Mouse (Mus musculus) liver, embryonic 12.5 days (tissue): ENCODE results near the gene Zan. TPM values are rescaled to one million over a fixed set of nuclear protein-coding genes. Genes with fewer than 3 reads are reported as not detected.
A peak's percentile ranks its signal among the peaks of the same experiment; 100 is the strongest.

Source experiments
- ATAC-seq: fragments of 200-750 bp; cut with Nextera tagmentation; 2 replicates; pipeline ENCODE4 v1.8.0; 2017; ENCODE audit warnings: moderate number of reproducible peaks, mild to moderate bottlenecking, moderate library complexity
- H3K27ac ChIP-seq: fragments of 300-500 bp; sonication (generic); 2 replicates; pipeline ENCODE4 v1.5.1; 2016; ENCODE audit warnings: mild to moderate bottlenecking
- H3K27me3 ChIP-seq: fragments of 300-500 bp; sonication (generic); replicated peaks from 2 replicates; pipeline ENCODE4 v1.6.1; 2016; ENCODE audit warnings: mild to moderate bottlenecking, moderate library complexity
- H3K36me3 ChIP-seq: fragments of 300-500 bp; sonication (generic); 2 replicates; pipeline ENCODE4 v1.6.1; 2016; ENCODE audit warnings: mild to moderate bottlenecking, moderate library complexity
- H3K4me1 ChIP-seq: fragments of 300-500 bp; sonication (generic); 2 replicates; pipeline ENCODE4 v1.6.1; 2016
- H3K4me2 ChIP-seq: fragments of 300-500 bp; sonication (generic); 2 replicates; pipeline ENCODE4 v1.6.1; 2016; ENCODE audit warnings: mild to moderate bottlenecking, moderate library complexity
- H3K4me3 ChIP-seq: fragments of 300-500 bp; sonication (generic); 2 replicates; pipeline ENCODE4 v1.5.1; 2016; ENCODE audit warnings: mild to moderate bottlenecking, moderate library complexity
- H3K9ac ChIP-seq: fragments of 300-500 bp; sonication (generic); 2 replicates; pipeline ENCODE4 v1.6.1; 2016; ENCODE audit warnings: mild to moderate bottlenecking, moderate library complexity
- H3K9me3 ChIP-seq: fragments of 300-500 bp; sonication (generic); replicated peaks from 2 replicates; pipeline ENCODE4 v1.6.1; 2016; ENCODE audit warnings: mild to moderate bottlenecking, moderate library complexity
- WGBS: fragments of 180-500 bp; shearing (Covaris S2); methylation state at CpG from one replicate; pipeline ENCODE4 v1.1.7; 2016; ENCODE audit not compliant: insufficient replicate concordance; 5-methylcytosine and 5-hydroxymethylcytosine counted together
- polyA plus RNA-seq: library from polyadenylated mRNA; unstranded; fragments of >200 nt; fragmentation: Nextera tagmentation; extraction: Ambion mirVana; gene quantifications from 2 replicates; pipeline ENCODE4 v1.2.1, GENCODE M21; 2016

Zan gene
- polyA plus RNA-seq, 1 experiment from 2014 or later, result 0.29 TPM

DNA sequence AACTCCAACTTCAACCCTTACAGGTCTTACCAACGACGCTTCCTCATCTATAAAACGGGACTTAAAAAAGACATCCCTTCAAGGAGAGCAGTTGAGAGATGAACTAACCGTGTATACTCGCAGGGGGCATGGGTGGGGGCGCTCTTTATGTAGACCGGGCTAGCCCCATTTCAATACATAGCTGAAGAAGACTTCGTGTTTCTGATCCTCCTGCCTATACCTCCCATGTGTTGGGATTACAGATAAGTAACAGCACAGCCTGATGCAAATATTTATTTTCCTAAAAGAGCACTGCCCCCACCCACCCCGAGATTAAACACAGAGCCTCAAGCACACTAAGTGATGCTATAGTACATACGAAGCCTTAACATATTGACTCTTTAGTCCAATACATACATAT lies 142.5 kb downstream of the Zan start:
- Histone ChIP-seq H3K27me3 (no peaks in the 10 kb centered on the region), H3K4me3 (peak overlapping the region; percentile 71; the same call in 1 of the 2 replicates), H3K9me3 (no peaks in the 10 kb centered on the region), H3K27ac (no peak overlapping the region), H3K4me1 (peaks cover 57% of the 10 kb centered on the region), H3K36me3 (peaks cover 3% of the 10 kb centered on the region; the same call in 1 of the 2 replicates), H3K9ac (no peak overlapping the region), H3K4me2 (peak overlapping the region; percentile 93)
- 35% methylated on average over 10 of the region's 10 CpGs for WGBS
- no peak for ATAC-seq

DNA sequence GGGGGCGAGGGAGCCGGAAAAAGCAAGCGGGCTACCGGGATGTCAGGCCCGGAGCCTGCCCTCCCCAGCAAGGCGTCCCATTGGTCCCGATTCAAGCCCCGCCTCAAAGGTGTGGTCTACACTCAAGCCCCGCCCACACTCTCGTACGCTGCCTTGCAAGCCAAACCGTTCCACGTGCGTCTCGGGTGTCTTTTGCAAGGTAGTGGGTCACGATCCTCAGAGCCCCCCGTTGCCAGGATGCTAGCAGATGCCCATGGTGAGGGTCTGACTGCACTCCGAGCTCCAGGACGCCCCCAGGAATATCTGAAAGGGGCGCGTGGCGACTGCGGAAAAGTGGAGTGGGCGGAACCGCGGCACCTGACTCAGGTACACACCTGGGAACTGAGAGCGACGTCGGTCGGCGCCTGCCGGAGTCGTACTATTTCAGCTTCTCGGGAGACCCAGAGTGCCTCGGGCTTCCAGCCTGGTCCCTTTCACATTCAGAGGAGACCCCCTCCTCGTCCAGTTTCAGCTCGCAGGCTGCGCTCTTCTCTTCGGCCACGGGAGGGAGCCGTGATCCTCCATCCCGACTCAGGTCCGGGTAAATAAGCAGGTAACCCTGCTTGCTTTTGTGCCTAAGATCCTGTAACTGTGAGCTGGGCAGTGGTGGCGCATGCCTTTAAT lies 143.2 kb downstream of the Zan start, which contains the start of gene Slc12a9:
Gene Slc12a9 (minus strand): TSS at position 86 of the 663 bp plus-strand sequence.
- H3K9me3 ChIP-seq, result no peaks in the 10 kb centered on the region
- no peak within 1 kb of the TSS for H3K27ac ChIP-seq
- H3K27me3 ChIP-seq, result no peaks in the 10 kb centered on the region
- under 1% methylated on average over 44 of the region's 44 CpGs for WGBS
- H3K9ac ChIP-seq, result peak within 1 kb of the TSS; percentile 67
- H3K36me3 ChIP-seq, result peaks cover 3% of the 10 kb centered on the region; the same call in 1 of the 2 replicates
- H3K4me2 ChIP-seq, result peak within 1 kb of the TSS; percentile 93
- peak within 1 kb of the TSS; percentile 71 for H3K4me3 ChIP-seq
- peaks cover 50% of the 10 kb centered on the region for H3K4me1 ChIP-seq
- ATAC-seq, result peak; percentile 81

DNA sequence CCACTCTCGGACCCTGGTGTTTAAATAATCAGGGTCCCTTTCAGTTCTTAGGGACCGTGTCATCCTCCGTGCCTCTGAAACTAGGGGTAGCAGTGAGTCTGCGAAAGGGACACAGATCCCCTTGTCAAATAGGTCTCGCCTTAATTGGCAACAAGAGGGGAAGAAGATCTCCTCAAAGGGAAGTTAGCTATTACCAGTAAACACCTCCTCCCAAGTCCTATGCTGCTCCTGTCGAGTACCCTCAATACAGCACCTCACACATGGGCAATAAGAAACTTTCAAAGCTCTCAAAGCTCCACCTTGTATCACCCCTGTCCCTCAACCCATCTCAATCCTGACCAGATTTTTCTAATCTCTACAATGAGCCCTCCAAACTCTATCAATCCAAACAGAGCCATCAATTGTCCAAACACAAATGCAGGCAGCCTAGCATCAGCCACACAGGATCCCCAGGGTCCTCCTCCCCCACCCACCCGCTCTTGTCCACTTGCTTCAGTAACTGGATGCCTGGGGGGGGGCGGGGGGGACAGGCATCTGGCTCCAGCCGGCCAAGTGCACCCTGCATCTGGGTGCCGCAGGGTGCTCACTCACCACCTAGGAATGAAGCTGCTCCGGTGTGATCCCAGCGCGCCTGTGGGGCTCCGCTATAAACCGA lies 143.9 kb downstream of the Zan start:
- Histone ChIP-seq H3K9ac (peak overlapping the region; percentile 67), H3K4me1 (peaks cover 44% of the 10 kb centered on the region), H3K27ac (no peak overlapping the region), H3K36me3 (peaks cover 3% of the 10 kb centered on the region; the same call in 1 of the 2 replicates), H3K4me2 (peak overlapping the region; percentile 93), H3K4me3 (peak overlapping the region; percentile 71), H3K27me3 (no peaks in the 10 kb centered on the region), H3K9me3 (no peaks in the 10 kb centered on the region)
- 0 out of 2 replicates have a peak, but pooled peaks have one; percentile 10 for ATAC-seq
- WGBS, result 12% methylated on average over 15 of the region's 15 CpGs

DNA sequence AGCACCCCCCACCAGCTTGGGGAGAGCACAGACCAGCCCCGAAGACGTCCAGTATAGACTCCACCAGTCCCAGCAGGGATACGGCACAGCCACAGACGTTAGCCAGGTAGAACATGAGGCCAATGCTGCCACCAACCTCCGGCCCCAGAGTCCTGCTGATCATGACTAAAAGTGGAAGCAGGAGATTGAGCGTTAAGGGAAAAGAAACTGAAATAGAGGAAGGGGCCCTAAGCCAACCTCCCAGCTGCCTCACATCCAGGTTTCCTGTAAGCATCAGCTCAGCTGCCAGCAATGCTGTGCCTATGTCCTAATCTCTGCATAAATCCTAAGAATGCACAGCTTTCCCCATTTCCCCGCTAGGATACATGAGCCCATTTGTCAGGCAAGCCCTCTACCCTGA lies 146.0 kb downstream of the Zan start:
- H3K4me2 ChIP-seq, result no peak overlapping the region
- H3K9me3 ChIP-seq, result no peaks in the 10 kb centered on the region
- 59% methylated on average over 7 of the region's 7 CpGs for WGBS
- peaks cover 29% of the 10 kb centered on the region for H3K4me1 ChIP-seq
- H3K4me3 ChIP-seq, result no peak overlapping the region
- no peak overlapping the region for H3K9ac ChIP-seq
- peaks cover 15% of the 10 kb centered on the region for H3K36me3 ChIP-seq
- H3K27ac ChIP-seq, result no peak overlapping the region
- no peaks in the 10 kb centered on the region for H3K27me3 ChIP-seq
- ATAC-seq, result no peak

Other genes starting within 250 kb of the Zan start
- 23.4 and 26.2 TPM in 2 replicates for gene Ache, start 189.5 kb downstream of the Zan start, polyA plus RNA-seq
- 11.9 and 12.5 TPM in 2 replicates for gene Ufsp1, start 182.4 kb downstream of the Zan start, polyA plus RNA-seq
- gene Srrt, start 169.4 kb downstream of the Zan start, polyA plus RNA-seq, result 125 and 128 TPM in 2 replicates
- gene Trip6, start 162.7 kb downstream of the Zan start, polyA plus RNA-seq, result 16.8 and 18.7 TPM in 2 replicates
- gene Slc12a9, start 143.5 kb downstream of the Zan start, polyA plus RNA-seq, result 5.0 and 5.8 TPM in 2 replicates
- 14.2 and 15.7 TPM in 2 replicates for gene Ephb4, start 127.0 kb downstream of the Zan start, polyA plus RNA-seq
- 48.4 and 55.3 TPM in 2 replicates for gene Pop7, start 25.5 kb upstream of the Zan start, polyA plus RNA-seq
- 5.6 and 6.0 TPM in 2 replicates for gene Gigyf1, start 41.5 kb upstream of the Zan start, polyA plus RNA-seq
- 1.7 and 2.3 TPM in 2 replicates for gene Epo, start 56.2 kb upstream of the Zan start, polyA plus RNA-seq
- gene Gnb2, start 56.4 kb upstream of the Zan start, polyA plus RNA-seq, result 215 and 221 TPM in 2 replicates
- not detected in 2 replicates for gene Actl6b, start 76.5 kb upstream of the Zan start, polyA plus RNA-seq
- 51.0 and 53.9 TPM in 2 replicates for gene Tfr2, start 92.8 kb upstream of the Zan start, polyA plus RNA-seq
- gene Mospd3, start 124.0 kb upstream of the Zan start, polyA plus RNA-seq, result 45.5 and 48.4 TPM in 2 replicates
- 21.1 and 22.1 TPM in 2 replicates for gene Pcolce, start 136.7 kb upstream of the Zan start, polyA plus RNA-seq
- 0.10 TPM in 1 of 2 replicates, not detected in the other for gene Fbxo24, start 151.9 kb upstream of the Zan start, polyA plus RNA-seq
- gene Lrch4, start 152.1 kb upstream of the Zan start, polyA plus RNA-seq, result 33.4 and 36.0 TPM in 2 replicates
- gene Gm20605, start 152.1 kb upstream of the Zan start, polyA plus RNA-seq, result 7.8 and 9.0 TPM in 2 replicates
- 6.0 and 6.5 TPM in 2 replicates for gene Sap25, start 164.3 kb upstream of the Zan start, polyA plus RNA-seq
- 0.05 and 0.07 TPM in 2 replicates for gene Irs3, start 168.7 kb upstream of the Zan start, polyA plus RNA-seq
- 44.3 and 47.2 TPM in 2 replicates for gene Agfg2, start 207.7 kb upstream of the Zan start, polyA plus RNA-seq